Mouse (Mus musculus) lung, embryonic 14.5 days (tissue): ENCODE results near the gene Ctsl. TPM values are rescaled to one million over a fixed set of nuclear protein-coding genes. Genes with fewer than 3 reads are reported as not detected.

Experiments
- ATAC-seq: fragments of 200-750 bp; cut with Nextera tagmentation; 2 replicates; pipeline ENCODE4 v1.8.0; 2017; ENCODE audit warnings: mild to moderate bottlenecking, moderate TSS enrichment, moderate library complexity; ENCODE audit not compliant: insufficient read depth
- DNase-seq: peaks from one replicate; pipeline ENCODE4 v3.0.0-alpha.2; 2015
- H3K27ac ChIP-seq: fragments of 300-500 bp; sonication (generic); 2 replicates; pipeline ENCODE4 v1.5.1; 2014; ENCODE audit warnings: low read depth, mild to moderate bottlenecking, moderate library complexity
- H3K27me3 ChIP-seq: fragments of 300-500 bp; sonication (generic); 2 replicates; pipeline ENCODE4 v1.6.1; 2014; ENCODE audit warnings: low read length, control low read depth; ENCODE audit not compliant: insufficient read depth
- H3K36me3 ChIP-seq: fragments of 300-500 bp; sonication (generic); 2 replicates; pipeline ENCODE4 v1.6.1; 2014; ENCODE audit warnings: control low read depth; ENCODE audit not compliant: insufficient read depth
- H3K4me1 ChIP-seq: fragments of 300-500 bp; sonication (generic); 2 replicates; pipeline ENCODE4 v1.6.1; 2014; ENCODE audit warnings: antibody characterized with exemption, control low read depth; ENCODE audit not compliant: insufficient read depth
- H3K4me2 ChIP-seq: fragments of 300-500 bp; sonication (generic); 2 replicates; pipeline ENCODE4 v1.6.1; 2014; ENCODE audit warnings: mild to moderate bottlenecking
- H3K4me3 ChIP-seq: fragments of 300-500 bp; sonication (generic); 2 replicates; pipeline ENCODE4 v1.5.1; 2014; ENCODE audit warnings: low read depth, low read length
- H3K9ac ChIP-seq: fragments of 300-500 bp; sonication (generic); 2 replicates; pipeline ENCODE4 v1.6.1; 2014
- H3K9me3 ChIP-seq: fragments of 300-500 bp; sonication (generic); 2 replicates; pipeline ENCODE4 v1.6.1; 2016; ENCODE audit warnings: low read depth, low read length, control low read depth
- CTCF ChIP-seq: IDR thresholded peaks from 2 replicates; pipeline ENCODE4 v1.5.1; 2016; ENCODE audit warnings: antibody characterized with exemption, low read depth
- WGBS: fragments of 180-500 bp; shearing (Covaris S2); extraction: QIAGEN DNeasy Blood & Tissue Kit; methylation state at CpG from one replicate; pipeline ENCODE4 v1.1.7; 2014; 5-methylcytosine and 5-hydroxymethylcytosine counted together
- polyA plus RNA-seq: library from polyadenylated mRNA; unstranded; fragments of >200 nt; fragmentation: Nextera tagmentation; extraction: Ambion mirVana; gene quantifications from 2 replicates; pipeline ENCODE4 v1.2.1, GENCODE M21; 2014

Ctsl gene
- polyA plus RNA-seq, 1 experiment from 2014 or later, result 130 TPM

DNA sequence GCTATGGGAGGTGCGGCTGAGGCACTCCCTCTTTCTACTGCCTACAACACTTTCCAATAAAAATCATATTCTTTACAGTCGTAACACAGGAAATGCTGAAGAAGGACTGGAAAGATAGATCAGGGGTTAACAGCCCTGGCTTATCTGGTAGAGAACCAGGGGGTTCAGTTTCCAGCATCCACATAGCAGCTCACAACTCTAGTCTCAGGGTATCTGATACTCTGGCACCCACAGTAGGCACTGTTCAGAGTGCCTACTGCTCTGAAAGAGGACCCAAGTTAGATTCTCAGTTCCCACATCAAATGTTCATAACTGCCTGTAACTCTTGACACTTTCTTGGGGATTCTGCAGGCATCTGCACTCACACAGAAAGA, 57.8 kb downstream of the Ctsl start:
- ATAC-seq, result peak; percentile 50
- H3K9me3 ChIP-seq, result no peaks in the 10 kb centered on the region
- no peaks in the 10 kb centered on the region for H3K27me3 ChIP-seq
- 0 out of 2 replicates have a peak, but pooled peaks cover 3% of the 10 kb centered on the region for H3K36me3 ChIP-seq
- no peak for DNase-seq
- no peak overlapping the region for H3K27ac ChIP-seq
- 0% methylated on average over 2 of the region's 2 CpGs for WGBS
- no peak for TF ChIP-seq CTCF
- H3K4me3 ChIP-seq, result peak overlapping the region; percentile 70
- H3K4me2 ChIP-seq, result peak overlapping the region; percentile 47
- peaks cover 7% of the 10 kb centered on the region; the same call in 1 of the 2 replicates for H3K4me1 ChIP-seq
- H3K9ac ChIP-seq, result 0 out of 2 replicates have a peak overlapping the region, but pooled peaks have one; percentile 1

DNA sequence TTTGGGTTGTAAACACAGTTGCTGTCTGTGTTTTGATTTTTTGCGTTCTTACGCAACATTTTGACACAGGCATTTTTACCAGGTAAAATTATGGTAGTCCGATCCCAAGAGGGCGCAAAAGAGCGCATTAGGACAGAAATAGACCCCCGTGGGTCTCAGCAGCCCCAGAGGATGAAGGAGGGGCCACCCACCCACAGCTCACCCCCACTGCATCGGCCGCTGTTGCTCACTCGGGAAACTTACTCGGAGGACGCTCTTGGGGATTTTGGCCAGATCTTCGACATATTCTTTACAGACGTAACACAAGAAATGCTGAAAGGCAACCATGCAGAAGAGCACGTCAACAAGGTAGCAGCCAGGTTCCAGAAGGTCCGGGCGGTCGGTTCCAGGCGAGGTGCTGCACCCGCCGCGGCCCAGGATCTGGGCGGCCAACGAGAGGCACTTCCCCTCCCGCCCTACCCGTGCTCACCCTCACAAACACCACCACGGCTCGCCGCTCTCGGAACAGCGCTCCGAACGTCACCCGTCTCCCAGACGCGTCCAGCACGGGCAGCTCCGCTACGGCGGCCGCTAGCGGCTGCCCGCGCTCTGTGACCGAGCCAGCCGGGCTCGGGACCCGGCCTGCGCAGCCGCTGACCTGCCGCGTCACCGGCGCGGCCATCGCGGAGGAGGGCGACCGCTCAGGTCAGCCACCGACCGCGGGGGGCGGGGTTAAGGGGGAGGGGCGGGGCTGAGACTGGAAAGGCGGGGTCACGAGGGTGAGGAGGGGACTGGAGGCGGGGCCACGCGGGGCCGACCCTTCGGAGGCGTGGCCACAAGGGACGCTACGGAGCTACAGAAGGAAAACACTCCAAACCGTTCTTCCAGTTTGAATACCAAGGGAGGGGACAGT, 58.4 kb downstream of the Ctsl start, which contains the start of gene Aaed1:
Gene Aaed1, minus strand, starts transcription at position 687 of the 892 bp plus-strand sequence.
- H3K4me1 ChIP-seq, result peaks cover 7% of the 10 kb centered on the region; the same call in 1 of the 2 replicates
- peak; percentile 95 for DNase-seq
- peak within 1 kb of the TSS; percentile 93 for H3K27ac ChIP-seq
- H3K27me3 ChIP-seq, result no peaks in the 10 kb centered on the region
- H3K4me3 ChIP-seq, result peak within 1 kb of the TSS; percentile 70
- H3K9me3 ChIP-seq, result no peaks in the 10 kb centered on the region
- TF ChIP-seq CTCF, result peak; percentile 39
- peaks cover 9% of the 10 kb centered on the region; the same call in 1 of the 2 replicates for H3K36me3 ChIP-seq
- ATAC-seq, result peak; percentile 90
- peak within 1 kb of the TSS; percentile 67 for H3K4me2 ChIP-seq
- under 1% methylated on average over 74 of the region's 74 CpGs for WGBS
- H3K9ac ChIP-seq, result peak within 1 kb of the TSS; percentile 68

DNA sequence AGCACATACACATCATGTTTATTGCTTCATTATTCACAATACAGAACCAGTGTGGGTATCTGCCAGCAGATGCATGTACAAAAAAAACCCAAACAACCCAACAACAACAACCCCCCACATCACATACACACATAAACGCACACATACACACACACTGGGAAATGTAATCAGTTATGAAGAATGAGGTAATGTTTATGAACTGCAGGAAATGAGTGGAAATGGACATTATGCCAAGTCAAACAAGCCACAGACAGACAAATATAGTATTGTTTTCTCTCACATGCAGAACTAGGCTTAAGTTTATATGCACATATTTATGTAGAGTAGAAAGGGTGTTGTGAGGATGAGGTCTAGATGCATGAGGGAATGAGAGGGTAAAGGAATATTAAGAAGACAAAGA, 59.4 kb downstream of the Ctsl start:
- H3K4me2 ChIP-seq, result peak overlapping the region; percentile 67
- H3K4me3 ChIP-seq, result peak overlapping the region; percentile 70
- H3K4me1 ChIP-seq, result peaks cover 7% of the 10 kb centered on the region; the same call in 1 of the 2 replicates
- DNase-seq (peak; percentile 55), ATAC-seq (no peak)
- H3K36me3 ChIP-seq, result peaks cover 11% of the 10 kb centered on the region; the same call in 1 of the 2 replicates
- no peaks in the 10 kb centered on the region for H3K9me3 ChIP-seq
- TF ChIP-seq CTCF, result no peak
- H3K27ac ChIP-seq, result peak overlapping the region; percentile 93; the same call in 1 of the 2 replicates
- WGBS, result 24% methylated on average over 1 of the region's 1 CpGs
- H3K9ac ChIP-seq, result no peak overlapping the region
- H3K27me3 ChIP-seq, result no peaks in the 10 kb centered on the region

DNA sequence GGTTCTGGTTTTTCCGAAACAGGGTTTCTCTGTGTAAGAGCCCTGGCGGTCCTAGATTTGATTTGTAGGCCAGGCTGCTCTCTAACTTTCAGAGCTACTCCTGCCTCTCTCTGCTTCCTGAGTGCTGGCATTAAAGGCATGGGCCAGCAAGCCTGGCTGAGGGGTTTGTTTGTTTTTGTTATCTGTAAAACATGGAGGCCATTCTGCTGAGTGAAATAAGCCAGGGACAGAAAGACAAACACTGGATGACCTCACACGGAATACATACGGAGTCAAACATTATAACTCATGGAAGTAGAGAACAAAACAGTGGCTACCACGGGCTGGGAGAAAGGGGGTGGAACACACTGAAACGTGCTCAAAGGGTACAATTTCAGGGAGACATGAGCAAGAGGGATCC, 60.1 kb downstream of the Ctsl start:
- DNase-seq, result peak; percentile 25
- Histone ChIP-seq H3K27me3 (no peaks in the 10 kb centered on the region), H3K36me3 (peaks cover 11% of the 10 kb centered on the region; the same call in 1 of the 2 replicates), H3K9me3 (no peaks in the 10 kb centered on the region), H3K27ac (peak overlapping the region; percentile 31; the same call in 1 of the 2 replicates), H3K4me1 (peaks cover 7% of the 10 kb centered on the region; the same call in 1 of the 2 replicates), H3K9ac (no peak overlapping the region), H3K4me2 (peak overlapping the region; percentile 67; the same call in 1 of the 2 replicates), H3K4me3 (peak overlapping the region; percentile 9; the same call in 1 of the 2 replicates)
- no peak for TF ChIP-seq CTCF
- 29% methylated on average over 6 of the region's 6 CpGs for WGBS
- no peak for ATAC-seq

DNA sequence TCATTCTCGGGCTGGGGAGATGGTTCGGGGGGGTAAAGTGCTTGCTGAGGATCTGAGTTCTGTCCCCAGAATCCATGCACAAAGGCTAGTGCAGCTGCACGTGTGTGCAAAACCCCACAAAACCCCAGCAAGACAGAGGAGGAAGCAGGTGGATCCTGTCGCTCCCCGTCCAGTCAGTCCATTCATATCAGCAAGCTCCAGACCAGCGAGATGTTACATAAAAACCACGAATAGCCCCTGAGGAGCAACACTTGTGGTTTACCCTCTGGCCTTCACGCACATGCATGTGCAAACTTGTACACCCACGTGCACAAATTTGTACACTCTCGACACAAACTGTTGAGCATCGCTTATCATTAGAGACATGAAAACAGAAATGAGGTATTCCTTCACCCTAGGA, 60.8 kb downstream of the Ctsl start:
- ATAC-seq, result no peak
- WGBS, result 54% methylated on average over 11 of the region's 11 CpGs

More for the DNA sequence above, 60.8 kb downstream of the Ctsl start:
- H3K4me2 ChIP-seq, result peak overlapping the region; percentile 67; the same call in 1 of the 2 replicates
- no peak overlapping the region for H3K4me3 ChIP-seq
- no peaks in the 10 kb centered on the region for H3K9me3 ChIP-seq
- H3K9ac ChIP-seq, result no peak overlapping the region
- no peak for TF ChIP-seq CTCF
- H3K27me3 ChIP-seq, result no peaks in the 10 kb centered on the region
- DNase-seq, result no peak
- H3K27ac ChIP-seq, result peak overlapping the region; percentile 31; the same call in 1 of the 2 replicates
- H3K36me3 ChIP-seq, result peaks cover 11% of the 10 kb centered on the region; the same call in 1 of the 2 replicates
- H3K4me1 ChIP-seq, result peaks cover 7% of the 10 kb centered on the region; the same call in 1 of the 2 replicates

Other genes starting within 250 kb of the Ctsl start
- gene Slc35d2, start 241.5 kb downstream of the Ctsl start, polyA plus RNA-seq, result 4.4 and 4.7 TPM in 2 replicates
- 29.5 and 33.6 TPM in 2 replicates for gene Zfp367, start 217.7 kb downstream of the Ctsl start, polyA plus RNA-seq
- 28.5 and 30.1 TPM in 2 replicates for gene Habp4, start 209.1 kb downstream of the Ctsl start, polyA plus RNA-seq
- 17.1 and 20.3 TPM in 2 replicates for gene Cdc14b, start 95.6 kb downstream of the Ctsl start, polyA plus RNA-seq
- gene Aaed1, start 58.2 kb downstream of the Ctsl start, polyA plus RNA-seq, result 50.1 and 51.9 TPM in 2 replicates
- gene Cdk20, start 61.4 kb upstream of the Ctsl start, polyA plus RNA-seq, result 8.1 and 10.5 TPM in 2 replicates
- not detected in 2 replicates for gene Fam240b, start 126.9 kb upstream of the Ctsl start, polyA plus RNA-seq